8 mouse cellular contexts compared by ENCODE assay signal in the genomic region with DNA sequence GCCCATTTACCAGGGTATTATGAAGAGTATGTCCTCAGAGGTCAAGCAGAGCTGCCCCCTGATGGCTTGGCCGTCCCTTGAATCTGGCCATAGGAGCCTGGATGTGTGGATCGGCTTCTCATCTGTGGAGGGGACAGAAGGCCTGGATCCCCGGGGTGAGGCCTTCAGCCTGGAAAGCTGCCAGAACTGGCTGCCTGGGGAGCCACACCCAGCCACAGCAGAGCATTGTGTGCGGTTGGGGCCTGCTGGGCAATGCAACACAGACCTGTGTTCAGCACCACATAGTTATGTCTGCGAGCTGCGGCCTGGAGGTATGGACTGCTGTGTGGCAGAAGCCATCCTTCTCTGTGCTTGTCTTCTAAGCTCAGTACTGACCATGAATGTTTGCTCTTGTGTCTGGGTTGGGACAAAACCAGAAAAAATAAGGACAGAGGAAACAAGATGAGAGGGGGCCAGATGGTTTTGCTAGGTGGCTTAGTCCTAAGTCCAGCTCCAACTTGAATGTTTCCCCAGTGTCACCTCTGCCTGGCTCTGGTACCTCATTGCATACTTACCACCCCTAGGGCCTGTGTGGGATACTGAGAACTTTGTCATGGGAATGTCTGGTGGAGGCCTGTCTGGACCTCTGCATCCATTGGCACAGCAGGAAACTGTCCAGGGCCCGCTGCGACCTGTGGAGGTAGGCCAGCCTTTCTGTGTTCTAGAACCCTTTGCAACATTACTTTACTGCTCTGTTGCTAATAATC. TPM values are rescaled to one million over a fixed set of nuclear protein-coding genes. Genes with fewer than 3 reads are reported as not detected.
DNase-seq lines count a peak whose midpoint lies in the region; ATAC-seq lines count a peak whose summit lies in the region.

No protein-coding gene starts in this region.

- H3K4me3 ChIP-seq in stomach, embryonic 16.5 days (replicated peaks; ENCODE audit: low read length): no peak overlapping the region
- H3K4me3 ChIP-seq in midbrain, embryonic 10.5 days: no peak overlapping the region
- no peak overlapping the region for H3K4me3 ChIP-seq in hindbrain, embryonic 13.5 days

- peak overlapping the region; percentile 50 for H3K9ac ChIP-seq in stomach, embryonic 16.5 days (ENCODE audit: low read length)
- no peak overlapping the region for H3K9ac ChIP-seq in hindbrain, embryonic 13.5 days

- no peaks in the 10 kb centered on the region for H3K9me3 ChIP-seq in stomach, embryonic 16.5 days (replicated peaks; ENCODE audit: control insufficient read depth, low read length)
- no peaks in the 10 kb centered on the region for H3K9me3 ChIP-seq in midbrain, embryonic 10.5 days (replicated peaks)
- no peaks in the 10 kb centered on the region for H3K9me3 ChIP-seq in hindbrain, embryonic 13.5 days

- peak; percentile 79; the same call in 1 of the 2 replicates for ATAC-seq in stomach, embryonic 16.5 days (ENCODE audit: insufficient read depth, low FRiP score)
- ATAC-seq in hindbrain, embryonic 13.5 days (ENCODE audit: low FRiP score): no peak

- H3K27me3 ChIP-seq in stomach, embryonic 16.5 days (ENCODE audit: control insufficient read depth, insufficient read depth, low read length): no peaks in the 10 kb centered on the region
- H3K27me3 ChIP-seq in midbrain, embryonic 10.5 days (ENCODE audit: low read depth, poor library complexity, severe bottlenecking): no peaks in the 10 kb centered on the region
- no peaks in the 10 kb centered on the region for H3K27me3 ChIP-seq in hindbrain, embryonic 13.5 days

- H3K4me1 ChIP-seq in stomach, embryonic 16.5 days (ENCODE audit: control insufficient read depth, insufficient read depth, low read length): peaks cover 17% of the 10 kb centered on the region
- no peaks in the 10 kb centered on the region for H3K4me1 ChIP-seq in midbrain, embryonic 10.5 days
- H3K4me1 ChIP-seq in hindbrain, embryonic 13.5 days (replicated peaks): peaks cover 12% of the 10 kb centered on the region

- H3K4me2 ChIP-seq in stomach, embryonic 16.5 days (ENCODE audit: low read depth, low read length): no peak overlapping the region
- H3K4me2 ChIP-seq in hindbrain, embryonic 13.5 days: no peak overlapping the region

- DNase-seq in ovary, postnatal 36 days (ENCODE audit: low spot score): peak; percentile 34
- DNase-seq in ovary, postnatal 14 days (ENCODE audit: low spot score): no peak
- DNase-seq in gastrocnemius, postnatal 10 days: peak; percentile 44
- DNase-seq in large intestine, adult 2 months (ENCODE audit: low read depth, low spot score): peak; percentile 53
- no peak for DNase-seq in midbrain, embryonic 10.5 days (ENCODE audit: low spot score)
- no peak for DNase-seq in cerebellum, adult 11 months

- peak overlapping the region; percentile 44; the same call in 1 of the 2 replicates for H3K27ac ChIP-seq in stomach, embryonic 16.5 days (ENCODE audit: low read length)
- no peak overlapping the region for H3K27ac ChIP-seq in midbrain, embryonic 10.5 days (replicated peaks)
- H3K27ac ChIP-seq in hindbrain, embryonic 13.5 days: no peak overlapping the region

- WGBS in large intestine, adult 2 months: 31% methylated on average over 8 of the region's 8 CpGs
- 58% methylated on average over 8 of the region's 8 CpGs for WGBS in stomach, embryonic 16.5 days
- 83% methylated on average over 8 of the region's 8 CpGs for WGBS in midbrain, embryonic 10.5 days
- WGBS in hindbrain, embryonic 13.5 days: 69% methylated on average over 8 of the region's 8 CpGs

- peaks cover 5% of the 10 kb centered on the region; the same call in 1 of the 2 replicates for H3K36me3 ChIP-seq in stomach, embryonic 16.5 days (ENCODE audit: control insufficient read depth, insufficient read depth, low read length)
- H3K36me3 ChIP-seq in midbrain, embryonic 10.5 days: peaks cover 76% of the 10 kb centered on the region
- H3K36me3 ChIP-seq in hindbrain, embryonic 13.5 days: peaks cover 70% of the 10 kb centered on the region

RNA-seq across cellular contexts. Expression of a gene that starts 17.6 kb away (rescaled TPM):
- 10 to 100 TPM; 34.6 to 49.1 TPM for total RNA-seq in gastrocnemius, postnatal 10 days (2021)
- polyA plus RNA-seq in large intestine, adult 2 months (2012; rRNA removed): 25.5 and 35.8 TPM in 2 replicates
- polyA plus RNA-seq in stomach, embryonic 16.5 days (2015; fragmentation: Nextera tagmentation; extraction: Ambion mirVana): 21.7 and 22.2 TPM in 2 replicates
- polyA plus RNA-seq in midbrain, embryonic 10.5 days (2016; fragmentation: Nextera tagmentation; extraction: Ambion mirVana): 14.7 and 18.5 TPM in 2 replicates
- 20.1 and 21.6 TPM in 2 replicates for polyA plus RNA-seq in hindbrain, embryonic 13.5 days (2015; fragmentation: Nextera tagmentation; extraction: Ambion mirVana)

RNA-seq across cellular contexts. Expression of a gene that starts 33.2 kb away (rescaled TPM):
- total RNA-seq in gastrocnemius, postnatal 10 days (2021): under 1 TPM; 0.18 to 0.47 TPM
- 0.41 and 0.52 TPM in 2 replicates for polyA plus RNA-seq in large intestine, adult 2 months (2012; rRNA removed)
- 7.9 and 9.4 TPM in 2 replicates for polyA plus RNA-seq in stomach, embryonic 16.5 days (2015; fragmentation: Nextera tagmentation; extraction: Ambion mirVana)
- 2.1 and 2.9 TPM in 2 replicates for polyA plus RNA-seq in midbrain, embryonic 10.5 days (2016; fragmentation: Nextera tagmentation; extraction: Ambion mirVana)
- polyA plus RNA-seq in hindbrain, embryonic 13.5 days (2015; fragmentation: Nextera tagmentation; extraction: Ambion mirVana): 2.8 and 3.1 TPM in 2 replicates

RNA-seq across cellular contexts. Expression of a gene that starts 39.5 kb away (rescaled TPM):
- total RNA-seq in gastrocnemius, postnatal 10 days (2021): 10 to 100 TPM; 47.2 to 60.9 TPM
- 119 and 178 TPM in 2 replicates for polyA plus RNA-seq in large intestine, adult 2 months (2012; rRNA removed)
- 80.6 and 104 TPM in 2 replicates for polyA plus RNA-seq in stomach, embryonic 16.5 days (2015; fragmentation: Nextera tagmentation; extraction: Ambion mirVana)
- polyA plus RNA-seq in midbrain, embryonic 10.5 days (2016; fragmentation: Nextera tagmentation; extraction: Ambion mirVana): 106 and 110 TPM in 2 replicates
- polyA plus RNA-seq in hindbrain, embryonic 13.5 days (2015; fragmentation: Nextera tagmentation; extraction: Ambion mirVana): 86.0 and 89.9 TPM in 2 replicates

Comparison
In these comparisons a context has a peak if more than half of its experiments do, and no peak if none do; other contexts are left out.
1. DNase-seq: peak in ovary, postnatal 36 days (single experiment), gastrocnemius, postnatal 10 days (single experiment) and large intestine, adult 2 months (single experiment); none in ovary, postnatal 14 days (single experiment), midbrain, embryonic 10.5 days (single experiment) and cerebellum, adult 11 months (single experiment).